Mouse (Mus musculus) erythroblast, adult 5-6 weeks (primary cell): ENCODE measurements around the gene Bbof1. TPM values are rescaled to one million over a fixed set of nuclear protein-coding genes. Genes with fewer than 3 reads are reported as not detected.
A peak's percentile ranks its signal among the peaks of the same experiment; 100 is the strongest.

ENCODE experiments used
- ATAC-seq: replicated peaks from 2 replicates; pipeline ENCODE4 v1.8.0; 2016; ENCODE audit warnings: moderate number of reproducible peaks, mild to moderate bottlenecking, moderate TSS enrichment, inconsistent platforms; ENCODE audit not compliant: poor library complexity, low FRiP score, severe bottlenecking
- total RNA-seq, 2 experiments: library from RNA; stranded (forward) in 1 of 2; stranded (reverse) in 1 of 2; fragments of 150-400 nt in 1 of 2; fragments of 200-764, 138-1000 nt in 1 of 2; gene quantifications; 2 replicates each; pipeline versions ENCODE4 v1.2.3 to v1.2.4; 2015 to 2017; ENCODE audit warnings: low replicate concordance in 2 of 2

The Bbof1 gene
- total RNA-seq, 2 experiments from 2014 or later: 0.26 TPM; not detected in 1

DNA sequence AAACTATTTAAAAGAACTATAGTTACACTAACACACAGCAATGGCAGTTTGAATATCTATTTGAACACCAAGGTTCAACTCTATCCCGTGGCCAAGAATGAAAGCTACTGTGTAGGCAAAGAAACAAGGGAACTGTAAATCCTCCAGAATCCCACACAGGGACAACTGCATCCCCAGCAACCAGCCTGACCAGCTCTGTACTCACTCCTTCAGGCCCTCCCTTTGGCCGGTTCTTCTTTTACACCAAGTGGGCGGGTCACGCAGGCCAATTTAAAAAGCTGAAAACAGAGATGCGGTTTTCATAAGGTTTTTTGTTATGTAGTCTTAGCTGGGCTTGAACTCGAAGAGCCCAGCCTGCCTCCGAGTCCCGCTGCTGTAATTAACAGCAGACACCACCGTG is 9.7 kb upstream of the Bbof1 start:
- no peak for ATAC-seq

DNA sequence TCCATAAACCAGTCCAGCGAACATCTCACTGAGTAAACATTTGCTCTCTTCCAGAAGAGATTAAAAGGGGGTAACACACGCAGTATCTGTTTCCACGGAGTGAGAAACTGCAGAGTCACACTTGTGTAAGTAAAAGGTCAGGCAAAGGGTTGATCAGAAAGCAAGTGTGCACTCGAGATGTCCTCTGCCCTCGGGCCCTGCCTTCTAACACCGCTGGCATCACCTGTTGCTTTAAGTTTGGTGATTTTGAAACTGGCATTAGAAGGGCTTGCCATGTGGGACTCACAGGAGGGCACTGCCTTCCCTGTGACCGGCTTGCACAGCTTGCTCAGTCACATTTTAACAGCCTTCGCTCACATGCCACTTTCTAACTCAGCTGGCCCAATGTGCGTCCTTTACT is 9.2 kb upstream of the Bbof1 start:
- no peak for ATAC-seq

DNA sequence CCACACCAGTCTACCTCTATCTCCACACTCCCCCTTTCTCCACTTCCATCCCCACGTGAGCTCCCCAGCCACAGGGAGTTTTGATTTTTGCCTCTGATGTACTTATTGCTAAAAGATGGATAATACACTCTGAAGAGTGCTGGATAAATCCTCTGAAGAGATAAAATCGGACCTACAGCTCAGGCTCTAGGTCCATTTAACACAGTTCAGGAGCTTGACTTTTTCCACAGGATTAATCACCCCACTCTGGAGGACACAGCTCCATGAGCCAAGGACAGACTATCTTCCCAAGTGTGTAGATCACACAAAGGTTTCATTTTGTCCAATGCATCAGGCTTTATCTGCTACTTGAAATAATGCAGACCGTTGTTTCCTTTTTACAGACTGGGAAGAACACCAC is 8.8 kb upstream of the Bbof1 start:
- ATAC-seq: no peak

DNA sequence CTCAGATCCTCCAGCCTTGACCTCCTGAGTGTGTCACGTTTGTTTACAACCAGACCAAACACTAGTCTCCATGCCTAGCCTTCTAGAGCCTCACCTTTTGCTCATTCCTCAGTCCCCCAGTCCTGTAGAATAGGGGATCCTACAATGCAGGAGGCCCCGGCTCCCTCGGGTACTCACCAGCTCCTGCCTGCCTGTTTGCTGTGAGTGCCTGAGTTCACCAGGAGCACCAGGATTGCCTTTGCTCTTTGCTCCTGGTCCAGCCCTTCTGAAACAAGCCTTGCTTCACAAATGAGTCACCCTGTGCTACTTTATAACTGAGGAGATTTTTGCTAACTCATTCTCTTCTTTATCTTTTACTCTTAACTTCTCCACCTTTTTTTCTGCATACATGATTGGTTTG is 8.2 kb upstream of the Bbof1 start:
- ATAC-seq: no peak

DNA sequence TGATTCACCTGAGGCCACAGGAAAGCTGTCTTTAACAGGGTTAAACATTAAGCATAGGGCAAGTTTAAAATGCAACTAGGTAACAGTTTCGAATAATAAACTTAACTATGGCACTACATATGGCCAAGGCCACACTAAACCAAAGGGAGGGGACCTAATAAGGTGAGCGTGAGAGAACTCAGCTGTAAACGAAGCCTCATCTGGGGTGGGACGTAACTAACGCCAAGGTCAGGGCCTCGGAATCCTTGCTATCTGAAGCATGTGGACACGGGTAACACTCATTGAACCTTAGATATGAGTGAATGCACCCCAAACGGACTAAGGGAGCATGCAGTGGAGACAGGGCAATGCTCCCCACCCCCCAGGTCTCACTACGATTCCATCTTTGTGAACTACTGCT is 5.9 kb upstream of the Bbof1 start:
- ATAC-seq: no peak

DNA sequence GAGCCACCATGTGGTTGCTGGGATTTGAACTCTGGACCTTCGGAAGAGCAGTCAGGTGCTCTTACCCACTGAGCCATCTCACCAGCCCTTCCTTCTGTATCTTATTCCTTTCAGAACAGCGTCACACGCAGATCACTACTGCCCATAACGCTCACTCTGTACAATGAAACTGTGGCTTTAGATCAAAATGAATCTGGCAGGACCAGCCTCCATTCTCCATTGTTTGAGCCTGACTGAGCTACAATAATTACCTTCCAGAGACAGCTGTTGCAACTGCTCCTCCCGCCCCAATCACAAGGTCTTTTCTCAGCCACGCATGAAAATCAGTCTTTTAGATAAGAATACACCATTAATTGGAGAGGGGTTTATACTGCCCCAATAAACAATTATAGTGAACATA is 4.3 kb upstream of the Bbof1 start:
- no peak for ATAC-seq

DNA sequence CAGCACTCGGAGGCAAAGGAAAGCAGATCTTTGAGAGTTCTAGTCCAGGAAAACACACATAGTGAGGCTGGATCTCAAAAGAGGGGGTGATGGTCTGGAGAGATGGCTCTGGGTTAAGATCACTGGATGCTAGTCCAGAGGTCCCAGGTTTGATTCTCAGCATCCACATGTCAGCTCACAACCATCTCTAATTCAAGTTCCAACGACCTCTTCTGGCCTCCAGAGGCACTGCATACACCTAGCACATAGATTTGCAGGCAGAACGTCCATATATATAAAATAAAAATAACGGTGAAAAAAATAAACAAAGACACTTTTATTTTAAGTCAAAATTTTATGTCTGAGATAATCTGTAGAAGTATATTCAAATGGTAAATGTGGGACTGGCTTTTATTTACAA is 1.6 kb upstream of the Bbof1 start:
- no peak for ATAC-seq

DNA sequence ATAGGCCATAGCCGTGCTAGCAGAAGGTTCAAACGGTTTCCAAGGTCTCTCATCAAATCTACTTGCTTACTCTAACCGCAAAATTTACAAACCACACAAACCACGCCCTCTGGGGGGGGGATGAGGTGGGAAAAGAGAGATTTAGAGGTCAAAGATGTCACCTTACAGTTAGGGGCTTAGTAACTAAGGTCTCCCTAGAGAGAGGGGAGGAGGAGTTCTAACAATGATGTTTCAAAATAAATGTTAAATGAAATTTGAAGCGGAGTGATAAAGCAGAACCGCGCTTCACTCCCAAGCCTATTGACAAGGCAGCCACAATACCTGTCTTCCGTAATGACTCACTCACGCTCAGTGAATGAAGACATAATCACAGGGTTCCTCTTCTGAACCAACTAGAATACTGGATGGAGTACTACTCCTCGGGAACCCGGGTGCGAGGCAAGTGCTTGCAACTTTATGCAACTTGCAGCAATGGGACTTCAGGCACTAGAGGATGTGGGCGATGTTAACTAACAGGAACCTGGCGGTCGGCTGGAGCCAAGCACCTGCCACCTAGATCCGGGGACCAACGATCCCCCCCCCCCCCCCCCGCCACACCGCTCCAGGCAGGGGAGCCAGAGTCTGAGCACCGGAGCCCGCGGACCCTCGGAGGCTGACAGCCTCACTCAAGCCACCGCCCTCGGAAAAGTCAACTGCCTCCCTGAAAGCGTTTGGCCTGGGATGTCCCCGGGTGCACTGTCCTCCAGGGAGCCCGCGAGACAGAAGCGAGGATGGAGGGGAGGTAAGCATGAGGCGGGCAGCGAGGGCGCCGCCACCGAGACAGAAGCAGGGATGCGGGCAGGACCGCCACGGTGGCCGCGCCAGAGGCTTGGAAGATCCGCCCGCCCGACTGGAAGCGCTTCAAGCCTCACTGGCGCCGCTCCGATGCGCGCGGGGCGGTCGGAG is 725 bp upstream of the Bbof1 start:
- ATAC-seq: peak; percentile 61

DNA sequence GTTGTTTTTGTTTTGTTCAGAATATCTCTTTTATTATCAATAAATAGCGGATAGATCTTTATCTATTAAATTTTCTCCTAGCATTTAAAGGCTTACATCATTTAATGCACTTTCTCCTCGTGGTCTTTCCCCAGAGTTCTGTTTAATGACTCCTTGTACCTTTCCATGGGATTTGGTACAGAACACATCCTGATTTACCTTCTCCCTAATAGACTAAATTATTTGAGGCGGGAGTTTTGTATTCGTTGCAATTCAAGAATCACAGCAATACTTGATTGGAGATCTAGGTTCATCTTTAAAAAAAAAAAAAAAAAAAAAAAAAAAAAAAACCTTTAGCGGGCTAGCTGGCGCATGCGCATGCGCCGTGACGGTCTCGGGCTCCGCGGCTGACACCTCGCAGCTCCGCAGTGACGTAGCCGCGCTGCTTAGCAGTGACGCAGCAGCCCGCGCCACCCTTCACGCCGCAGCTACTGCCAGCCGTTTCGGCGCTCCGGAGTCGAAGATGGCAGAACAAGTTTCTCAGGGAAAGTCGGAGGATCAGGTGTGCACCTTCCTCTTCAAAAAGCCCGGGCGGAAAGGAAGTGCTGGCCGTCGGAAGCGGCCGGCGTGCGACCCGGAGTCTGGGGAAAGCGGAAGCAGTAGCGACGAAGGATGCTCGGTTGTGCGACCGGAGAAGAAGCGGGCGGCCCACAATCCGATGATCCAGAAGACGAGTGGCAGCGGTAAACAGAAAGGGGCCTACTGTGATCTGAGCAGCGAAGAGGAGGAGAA is 8.1 kb downstream of the Bbof1 start, which contains the start of gene Rnf113a2:
Rnf113a2 (plus strand) TSS at position 363 of the 771 bp plus-strand sequence.
- ATAC-seq: peak; percentile 99

DNA sequence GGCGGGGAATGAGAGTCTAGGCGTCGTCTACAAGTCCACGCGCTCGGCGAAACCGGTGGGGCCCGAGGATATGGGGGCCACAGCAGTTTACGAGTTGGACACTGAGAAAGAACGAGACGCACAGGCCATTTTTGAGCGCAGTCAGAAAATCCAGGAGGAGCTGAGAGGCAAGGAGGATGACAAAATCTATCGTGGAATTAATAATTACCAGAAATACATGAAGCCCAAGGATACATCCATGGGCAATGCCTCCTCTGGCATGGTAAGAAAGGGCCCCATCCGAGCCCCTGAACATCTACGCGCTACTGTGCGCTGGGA is 8.7 kb downstream of the Bbof1 start:
- ATAC-seq: peak; percentile 29

DNA sequence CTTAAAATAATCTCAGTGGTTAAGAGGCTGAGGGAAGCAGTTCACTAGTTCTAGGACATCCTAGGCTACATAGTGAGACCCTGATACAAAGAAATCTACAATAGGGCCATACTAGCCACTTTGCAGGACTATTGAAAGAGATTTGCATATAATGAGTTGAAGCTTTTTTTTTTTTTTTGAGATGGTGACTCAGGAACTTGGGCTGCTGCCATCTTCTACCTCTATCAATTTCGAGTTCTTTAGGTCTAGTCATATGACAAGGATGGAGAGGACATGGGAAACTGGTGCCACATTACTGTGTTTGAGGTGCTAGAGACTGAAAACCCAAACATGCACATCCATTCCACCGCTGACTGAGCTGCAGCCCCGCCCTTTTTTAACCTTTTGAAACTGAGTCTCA is 15.1 kb downstream of the Bbof1 start:
- ATAC-seq: no peak

DNA sequence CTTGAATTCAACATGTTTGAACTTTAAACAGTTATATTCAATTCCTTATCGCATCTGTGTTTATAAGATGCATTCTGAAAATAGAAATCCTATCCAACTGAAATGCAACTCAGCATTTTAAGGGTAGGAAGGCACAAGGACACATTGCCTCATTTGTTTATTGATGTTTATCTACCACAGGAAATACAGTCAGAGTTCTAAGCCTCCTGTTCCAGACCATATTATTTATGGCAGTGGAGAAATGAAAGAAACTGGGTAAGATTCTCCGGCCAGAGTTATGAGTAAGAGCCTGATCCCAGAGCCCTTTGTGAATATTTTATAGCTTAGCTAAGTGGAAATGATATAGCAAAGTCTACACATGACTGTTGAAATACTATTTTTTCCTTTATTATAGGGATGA is 21.0 kb downstream of the Bbof1 start:
- ATAC-seq: no peak

DNA sequence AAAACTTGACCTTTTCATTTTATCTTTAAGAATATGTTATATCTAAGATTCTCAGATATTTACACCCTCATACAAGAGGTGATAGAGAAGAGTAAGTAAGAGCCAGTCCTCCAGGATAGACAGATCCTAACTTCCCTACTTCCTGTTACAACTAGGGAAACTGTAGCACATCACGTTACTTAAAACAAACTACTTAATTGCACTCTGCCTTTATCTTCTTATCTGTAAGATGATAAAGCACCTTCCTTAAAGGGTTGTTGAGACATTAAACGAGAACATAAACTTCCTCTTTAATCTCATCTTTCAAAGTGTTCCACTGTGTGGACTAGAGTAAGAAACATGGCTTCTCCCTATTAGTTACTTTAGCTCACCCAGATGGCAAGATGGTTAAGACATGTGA is 29.8 kb downstream of the Bbof1 start:
- ATAC-seq: no peak

DNA sequence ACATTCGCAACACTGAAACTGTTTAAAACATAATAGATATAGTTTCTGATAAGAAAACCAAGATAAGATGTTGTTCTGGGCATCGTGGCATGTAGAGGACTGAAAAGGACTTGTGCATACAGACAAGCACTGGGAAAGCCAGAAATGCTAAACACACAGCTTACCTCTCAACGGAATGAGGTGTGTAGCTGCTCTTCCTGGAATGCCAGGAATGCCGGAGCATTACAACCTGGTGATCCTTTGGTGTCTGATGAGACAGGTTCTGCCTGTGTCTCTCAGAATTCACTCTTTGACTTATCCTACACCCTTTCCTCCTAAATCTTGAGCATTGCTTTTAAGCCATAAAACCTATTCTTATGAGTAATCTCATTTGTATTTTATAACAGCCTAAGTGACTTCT is 33.7 kb downstream of the Bbof1 start:
- no peak for ATAC-seq

DNA sequence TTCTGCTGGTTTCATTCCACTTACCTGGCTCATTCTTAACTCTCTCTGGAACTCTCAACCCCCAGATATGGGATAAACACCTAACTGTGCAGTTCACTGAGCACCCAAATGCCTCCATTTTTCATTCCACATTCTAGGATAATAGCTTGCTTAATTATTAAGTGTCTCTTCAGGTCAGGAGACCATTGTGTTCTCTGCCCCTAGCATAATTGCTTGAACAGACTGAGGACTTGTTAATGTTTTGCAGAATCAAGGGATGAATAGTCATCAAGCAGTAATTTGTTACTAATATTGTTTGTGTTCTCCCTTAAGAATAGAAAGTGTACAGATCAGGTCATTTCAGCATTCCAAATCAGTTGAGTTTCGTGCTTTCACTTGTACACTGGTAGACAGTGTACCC is 38.5 kb downstream of the Bbof1 start:
- ATAC-seq: no peak

DNA sequence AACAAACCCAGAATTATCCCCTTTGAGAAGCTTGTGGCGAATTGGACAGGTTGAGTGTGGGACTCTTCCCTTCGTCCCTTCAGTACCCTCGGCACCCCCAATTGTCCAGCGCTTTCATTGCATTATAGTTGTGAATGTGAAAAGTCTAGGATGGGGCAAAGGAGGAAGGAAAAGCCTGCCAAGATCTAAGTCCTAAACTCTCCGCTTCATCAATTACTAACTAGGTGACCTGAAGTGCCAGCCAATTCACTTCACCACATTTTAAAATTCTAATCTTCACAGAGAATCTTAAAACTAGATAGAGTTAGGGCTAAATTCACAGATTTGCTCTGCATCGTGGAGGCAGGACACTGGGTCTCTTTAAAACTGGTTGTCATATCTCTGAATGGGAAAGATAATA is 39.3 kb downstream of the Bbof1 start:
- no peak for ATAC-seq

DNA sequence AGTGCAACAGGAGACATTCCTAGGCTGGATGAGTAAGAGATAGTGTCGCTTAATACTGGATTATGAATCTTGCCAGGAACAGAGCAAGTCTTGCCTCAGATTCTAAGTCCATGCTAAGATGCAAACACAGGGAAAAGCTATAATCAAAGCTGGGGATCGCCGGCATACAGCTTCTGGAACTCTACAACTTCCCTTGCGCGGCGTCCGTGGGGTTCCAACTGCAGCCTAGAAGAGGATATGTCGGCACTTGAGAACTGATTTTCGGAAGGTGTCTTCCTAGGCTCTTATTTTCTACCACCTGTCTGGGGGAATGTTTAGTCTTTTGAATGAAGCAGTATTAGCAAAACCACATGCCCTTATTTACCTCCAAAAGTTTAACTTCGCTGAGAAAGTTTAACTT is 41.0 kb downstream of the Bbof1 start:
- ATAC-seq: no peak

DNA sequence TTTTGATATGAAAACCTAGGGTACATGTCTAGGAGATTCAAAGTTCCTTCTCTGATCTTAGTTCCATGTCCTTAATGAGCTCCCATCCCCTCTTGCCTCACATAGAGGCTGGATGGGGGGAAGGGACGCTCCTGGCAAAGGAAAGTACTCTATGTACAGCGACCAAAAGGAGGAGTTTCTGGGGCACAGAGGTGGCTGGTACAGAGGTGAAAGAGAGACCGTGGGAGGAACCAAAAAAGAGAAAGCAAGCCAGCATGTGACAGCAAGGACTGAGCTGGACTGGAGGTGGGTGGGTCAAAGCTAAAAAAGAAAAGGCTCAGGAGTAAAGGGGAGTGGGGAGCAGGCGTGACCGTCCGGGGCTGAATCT is 41.5 kb downstream of the Bbof1 start:
- ATAC-seq: no peak

DNA sequence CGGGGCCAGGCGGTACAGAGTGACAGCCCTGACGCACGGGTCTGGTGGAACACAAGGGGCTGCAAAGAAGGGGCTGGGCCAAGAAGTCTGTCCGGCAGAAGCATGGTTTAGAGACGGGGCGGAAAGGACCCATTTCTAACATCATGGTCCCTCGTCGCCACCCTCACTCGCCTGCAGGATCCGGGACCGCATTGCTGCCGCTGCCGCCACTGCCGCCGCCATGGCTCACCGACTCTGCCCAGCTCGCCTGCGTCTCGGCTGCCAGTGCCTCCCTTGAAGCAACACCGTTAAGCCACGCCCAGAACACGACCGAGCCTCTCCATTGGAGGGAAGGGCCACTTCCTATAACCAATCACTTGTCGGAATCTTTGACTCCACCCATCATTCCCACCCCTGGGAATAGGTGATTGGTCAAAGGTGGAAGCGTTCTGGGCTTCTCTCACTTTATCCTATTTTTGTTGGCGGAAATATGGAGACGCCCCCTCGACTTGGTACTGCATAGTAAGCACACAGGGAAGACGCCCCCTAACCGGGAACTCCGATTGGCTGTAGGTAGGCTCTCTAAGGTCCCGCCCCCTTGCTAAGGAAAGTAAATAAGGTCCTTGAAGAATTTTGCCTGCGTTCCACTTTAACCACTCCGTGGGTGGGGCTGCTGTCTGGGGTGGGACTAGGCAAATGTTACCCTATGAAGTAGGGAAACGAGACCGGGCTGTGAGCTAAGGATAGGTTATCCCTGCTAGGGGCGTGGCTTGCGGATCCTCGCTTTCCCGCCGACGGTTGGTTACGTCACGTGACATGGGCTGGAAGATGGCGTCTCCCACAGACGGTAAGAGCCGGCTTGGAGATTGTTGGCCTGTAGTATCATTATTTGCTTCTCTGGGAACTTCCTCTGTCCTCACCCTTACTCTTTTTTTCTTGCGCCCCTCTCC is 42.1 kb downstream of the Bbof1 start, which contains the start of the genes Aldh6a1 and Lin52:
Aldh6a1 (minus strand) TSS at position 287 of the 929 bp plus-strand sequence.
Lin52 (plus strand) TSS at position 705 of the 929 bp plus-strand sequence.
- peak; percentile 89 for ATAC-seq

DNA sequence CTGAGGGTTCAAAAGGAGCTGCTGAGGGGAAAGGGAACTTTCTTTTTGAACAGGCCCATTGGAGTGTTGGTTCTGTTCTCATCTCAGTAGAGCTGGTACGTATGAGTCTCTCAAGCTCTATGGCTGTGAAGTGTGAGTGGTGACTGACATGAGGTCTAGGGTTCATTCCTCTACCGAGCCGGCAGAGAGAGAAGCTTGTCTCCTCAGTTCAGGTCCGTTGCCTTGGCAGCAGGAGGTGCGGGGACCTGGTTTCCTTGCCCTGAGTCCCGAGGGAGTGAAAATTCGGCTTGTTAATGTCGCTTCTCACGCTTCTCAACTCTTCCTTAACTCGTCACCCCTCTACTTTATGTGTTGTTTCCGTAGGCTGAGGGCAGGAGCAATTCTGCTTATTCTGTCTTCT is 42.9 kb downstream of the Bbof1 start:
- ATAC-seq: peak; percentile 14; the same call in 1 of the 2 replicates
